Mouse (Mus musculus): ENCODE measurements around the gene Spata18. TPM values are rescaled to one million over a fixed set of nuclear protein-coding genes. Genes with fewer than 3 reads are reported as not detected.

The Spata18 gene
- polyA plus RNA-seq, 1 experiment from 2014 or later = 0.20 TPM

DNA sequence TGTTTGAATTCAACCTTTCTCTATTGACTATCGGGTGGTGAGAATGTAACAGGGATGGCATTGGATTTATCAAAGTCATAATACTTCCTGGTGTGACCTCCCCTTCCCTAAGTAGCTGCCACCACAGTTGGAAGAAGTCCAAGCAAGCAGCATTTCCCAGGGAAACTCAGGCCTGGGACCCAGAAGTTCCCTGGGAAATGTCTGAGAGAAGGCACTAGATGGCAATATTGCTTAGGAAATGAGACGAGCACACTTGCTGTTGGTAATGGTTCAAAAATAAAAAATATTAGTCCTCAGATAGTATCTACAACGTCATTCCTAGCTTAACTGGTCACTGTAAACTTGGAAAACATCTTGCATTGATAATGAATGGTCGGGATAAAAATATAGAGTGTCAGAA lies 35.0 kb downstream of the Spata18 start:
- ATAC-seq (ENCODE audit: low FRiP score, low TSS enrichment) = no peak
- H3K4me3 ChIP-seq (ENCODE audit: low read length) = no peak overlapping the region
- H3K4me2 ChIP-seq (replicated peaks; ENCODE audit: low read depth, low read length) = no peak overlapping the region
- H3K27me3 ChIP-seq (ENCODE audit: insufficient read depth, low read length) = no peaks in the 10 kb centered on the region
- no peak overlapping the region for H3K27ac ChIP-seq (ENCODE audit: low read length)
- H3K36me3 ChIP-seq (ENCODE audit: insufficient read depth, low read length) = no peaks in the 10 kb centered on the region
- WGBS = 20% methylated on average over 4 of the region's 4 CpGs
- no peaks in the 10 kb centered on the region for H3K9me3 ChIP-seq (ENCODE audit: low read length)
- H3K9ac ChIP-seq (replicated peaks; ENCODE audit: low read length) = no peak overlapping the region
- H3K4me1 ChIP-seq (ENCODE audit: insufficient read depth, low read length) = 0 out of 2 replicates have a peak, but pooled peaks cover 3% of the 10 kb centered on the region

GRCm38 (mm10) chr5:73688576-73688975 lies 37.4 kb downstream of the Spata18 start:
- no peak overlapping the region for H3K4me3 ChIP-seq (ENCODE audit: low read length)
- ATAC-seq (ENCODE audit: low FRiP score, low TSS enrichment) = no peak
- no peak overlapping the region for H3K4me2 ChIP-seq (replicated peaks; ENCODE audit: low read depth, low read length)
- no peaks in the 10 kb centered on the region for H3K27me3 ChIP-seq (ENCODE audit: insufficient read depth, low read length)
- 79% methylated on average over 1 of the region's 1 CpGs for WGBS
- H3K27ac ChIP-seq (ENCODE audit: low read length) = no peak overlapping the region
- H3K9ac ChIP-seq (replicated peaks; ENCODE audit: low read length) = no peak overlapping the region
- 0 out of 2 replicates have a peak, but pooled peaks cover 3% of the 10 kb centered on the region for H3K4me1 ChIP-seq (ENCODE audit: insufficient read depth, low read length)
- H3K9me3 ChIP-seq (ENCODE audit: low read length) = no peaks in the 10 kb centered on the region
- no peaks in the 10 kb centered on the region for H3K36me3 ChIP-seq (ENCODE audit: insufficient read depth, low read length)

DNA sequence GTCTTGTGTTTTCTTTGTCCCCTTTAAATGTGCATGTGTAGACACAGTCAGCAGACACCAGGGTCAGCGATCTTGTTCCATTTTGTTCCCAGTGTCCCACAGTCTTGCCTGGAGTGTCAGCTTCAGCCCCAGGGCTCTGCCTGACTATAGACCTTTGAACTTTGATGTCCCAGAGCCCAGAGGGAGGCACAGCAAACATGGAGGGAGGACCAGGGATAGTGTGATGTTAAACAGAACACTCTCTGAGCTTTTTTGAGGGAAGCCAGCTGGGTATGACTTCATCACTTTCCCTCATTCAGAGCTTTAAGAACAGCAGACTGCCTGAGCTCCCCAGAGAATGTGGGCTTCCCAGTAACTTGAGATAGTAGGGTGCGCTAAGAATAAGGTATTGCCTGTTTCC lies 39.0 kb downstream of the Spata18 start:
- no peak for ATAC-seq (ENCODE audit: low FRiP score, low TSS enrichment)
- no peak overlapping the region for H3K4me2 ChIP-seq (replicated peaks; ENCODE audit: low read depth, low read length)
- 63% methylated on average over 2 of the region's 2 CpGs for WGBS

DNA sequence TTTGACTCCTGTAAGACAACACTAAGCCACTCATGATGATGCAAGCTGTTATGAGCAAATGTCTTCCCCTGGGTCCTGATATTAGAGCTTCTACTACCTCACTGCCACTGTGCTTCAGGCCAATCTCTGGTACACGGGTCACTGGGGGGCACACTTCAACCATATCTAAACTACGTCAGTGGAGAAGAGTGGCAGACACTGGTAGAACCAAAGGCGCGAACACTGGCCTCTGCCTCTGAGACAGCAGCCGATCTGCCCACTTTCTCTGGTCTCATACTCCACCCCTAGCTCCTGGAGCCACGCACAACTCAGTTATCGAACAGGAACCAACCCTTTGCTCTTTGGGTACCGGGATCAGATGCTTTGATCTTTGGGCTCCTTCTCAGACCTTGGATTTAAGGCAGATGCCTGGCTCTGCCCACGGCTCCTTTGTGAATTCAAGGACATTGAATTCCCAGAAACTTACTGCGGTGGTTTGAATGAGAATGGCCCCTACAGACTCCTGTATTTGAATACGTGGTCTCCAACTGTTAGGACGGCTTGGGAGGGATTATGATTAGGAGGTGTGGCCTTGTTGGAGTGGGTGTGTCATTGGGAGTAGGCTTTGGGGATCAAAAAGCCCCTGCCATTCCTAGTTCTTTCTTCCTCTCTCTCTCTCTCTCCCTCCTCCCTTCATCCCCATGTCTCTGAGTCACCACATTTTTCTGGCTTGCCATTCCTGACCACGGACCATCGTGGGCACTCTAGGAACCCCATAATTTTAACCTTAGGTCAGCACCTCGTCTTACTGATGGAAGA lies 40.7 kb downstream of the Spata18 start:
- ATAC-seq (ENCODE audit: low FRiP score, low TSS enrichment) = no peak
- H3K27ac ChIP-seq (ENCODE audit: low read length) = no peak overlapping the region
- H3K27me3 ChIP-seq (ENCODE audit: insufficient read depth, low read length) = no peaks in the 10 kb centered on the region
- no peaks in the 10 kb centered on the region for H3K36me3 ChIP-seq (ENCODE audit: insufficient read depth, low read length)
- H3K9me3 ChIP-seq (ENCODE audit: low read length) = no peaks in the 10 kb centered on the region
- H3K9ac ChIP-seq (replicated peaks; ENCODE audit: low read length) = no peak overlapping the region
- WGBS = 51% methylated on average over 15 of the region's 15 CpGs
- H3K4me1 ChIP-seq (ENCODE audit: insufficient read depth, low read length) = 0 out of 2 replicates have a peak, but pooled peaks cover 3% of the 10 kb centered on the region
- no peak overlapping the region for H3K4me2 ChIP-seq (replicated peaks; ENCODE audit: low read depth, low read length)
- no peak overlapping the region for H3K4me3 ChIP-seq (ENCODE audit: low read length)

More for the DNA sequence above, 39.0 kb downstream of the Spata18 start:
- Histone ChIP-seq H3K4me1 (ENCODE audit: insufficient read depth, low read length) (0 out of 2 replicates have a peak, but pooled peaks cover 3% of the 10 kb centered on the region), H3K4me3 (ENCODE audit: low read length) (no peak overlapping the region), H3K9me3 (ENCODE audit: low read length) (no peaks in the 10 kb centered on the region), H3K27ac (ENCODE audit: low read length) (no peak overlapping the region), H3K9ac (replicated peaks; ENCODE audit: low read length) (no peak overlapping the region), H3K36me3 (ENCODE audit: insufficient read depth, low read length) (no peaks in the 10 kb centered on the region), H3K27me3 (ENCODE audit: insufficient read depth, low read length) (no peaks in the 10 kb centered on the region)

DNA sequence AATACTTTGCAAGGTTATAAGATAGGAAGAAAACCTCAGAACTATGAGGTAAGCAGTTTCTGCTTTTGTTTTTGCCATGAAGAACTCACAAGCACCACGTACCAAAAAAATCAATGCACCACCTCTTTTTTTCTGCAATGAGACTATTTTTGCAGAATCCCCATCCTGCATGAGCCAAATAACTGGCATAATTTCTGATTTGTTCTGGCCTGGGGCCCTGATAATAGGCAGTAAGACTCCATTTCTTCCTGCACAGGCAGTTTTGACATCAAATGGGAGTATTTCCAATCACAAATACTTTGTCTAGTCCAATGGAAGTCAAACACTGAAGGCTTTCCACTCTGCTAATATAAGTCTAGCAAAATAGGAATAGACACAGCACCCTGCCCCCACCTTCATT lies 42.6 kb downstream of the Spata18 start:
- H3K27ac ChIP-seq (ENCODE audit: low read length) = no peak overlapping the region
- H3K9me3 ChIP-seq (ENCODE audit: low read length) = no peaks in the 10 kb centered on the region
- no peak overlapping the region for H3K4me2 ChIP-seq (replicated peaks; ENCODE audit: low read depth, low read length)
- 92% methylated on average over 1 of the region's 1 CpGs for WGBS
- no peaks in the 10 kb centered on the region for H3K27me3 ChIP-seq (ENCODE audit: insufficient read depth, low read length)
- no peak overlapping the region for H3K4me3 ChIP-seq (ENCODE audit: low read length)
- no peak for ATAC-seq (ENCODE audit: low FRiP score, low TSS enrichment)
- 0 out of 2 replicates have a peak, but pooled peaks cover 3% of the 10 kb centered on the region for H3K4me1 ChIP-seq (ENCODE audit: insufficient read depth, low read length)
- no peaks in the 10 kb centered on the region for H3K36me3 ChIP-seq (ENCODE audit: insufficient read depth, low read length)
- no peak overlapping the region for H3K9ac ChIP-seq (replicated peaks; ENCODE audit: low read length)

GRCm38 (mm10) chr5:73694254-73695015 lies 43.3 kb downstream of the Spata18 start:
- no peak overlapping the region for H3K4me3 ChIP-seq (ENCODE audit: low read length)
- no peak overlapping the region for H3K4me2 ChIP-seq (replicated peaks; ENCODE audit: low read depth, low read length)
- no peak overlapping the region for H3K27ac ChIP-seq (ENCODE audit: low read length)
- H3K9me3 ChIP-seq (ENCODE audit: low read length) = no peaks in the 10 kb centered on the region
- H3K36me3 ChIP-seq (ENCODE audit: insufficient read depth, low read length) = no peaks in the 10 kb centered on the region
- H3K9ac ChIP-seq (replicated peaks; ENCODE audit: low read length) = no peak overlapping the region
- no peak for ATAC-seq (ENCODE audit: low FRiP score, low TSS enrichment)
- no peaks in the 10 kb centered on the region for H3K27me3 ChIP-seq (ENCODE audit: insufficient read depth, low read length)
- WGBS = 80% methylated on average over 4 of the region's 4 CpGs
- 0 out of 2 replicates have a peak, but pooled peaks cover 3% of the 10 kb centered on the region for H3K4me1 ChIP-seq (ENCODE audit: insufficient read depth, low read length)

DNA sequence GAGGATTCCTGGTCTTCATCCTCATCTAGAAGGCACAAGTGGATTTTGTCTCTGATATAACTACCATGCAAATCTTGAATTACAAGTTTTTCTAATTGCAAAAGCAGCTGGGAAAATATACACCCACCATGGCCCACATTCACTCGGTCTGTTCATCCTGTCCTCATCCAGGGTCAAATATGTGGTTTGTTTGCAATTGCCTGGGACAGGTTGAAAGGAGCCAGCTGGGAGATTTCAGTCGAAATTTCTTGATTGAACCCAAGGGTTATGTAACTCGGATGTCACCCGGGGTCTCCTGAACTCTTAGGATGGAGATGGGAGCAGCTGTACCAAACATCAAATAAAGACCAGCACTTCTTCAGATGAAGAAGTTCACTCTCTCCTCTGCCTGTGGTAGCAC lies 46.5 kb downstream of the Spata18 start:
- ATAC-seq (ENCODE audit: low FRiP score, low TSS enrichment) = no peak
- no peak overlapping the region for H3K9ac ChIP-seq (replicated peaks; ENCODE audit: low read length)
- no peak overlapping the region for H3K4me2 ChIP-seq (replicated peaks; ENCODE audit: low read depth, low read length)
- no peaks in the 10 kb centered on the region for H3K27me3 ChIP-seq (ENCODE audit: insufficient read depth, low read length)
- H3K4me3 ChIP-seq (ENCODE audit: low read length) = no peak overlapping the region
- no peaks in the 10 kb centered on the region for H3K9me3 ChIP-seq (ENCODE audit: low read length)
- WGBS = 40% methylated on average over 4 of the region's 4 CpGs
- no peaks in the 10 kb centered on the region for H3K36me3 ChIP-seq (ENCODE audit: insufficient read depth, low read length)
- peaks cover 12% of the 10 kb centered on the region for H3K4me1 ChIP-seq (ENCODE audit: insufficient read depth, low read length)
- H3K27ac ChIP-seq (ENCODE audit: low read length) = no peak overlapping the region

- 45% methylated on average over 17 of the region's 17 CpGs for WGBS
- no peak overlapping the region for H3K4me2 ChIP-seq (replicated peaks; ENCODE audit: low read depth, low read length)
Observed at GRCm38 (mm10) chr5:73701063-73701890, 50.1 kb downstream of the Spata18 start.

GRCm38 (mm10) chr5:73701946-73702710 lies 50.9 kb downstream of the Spata18 start:
- Histone ChIP-seq H3K9me3 (ENCODE audit: low read length) (no peaks in the 10 kb centered on the region), H3K27ac (ENCODE audit: low read length) (peak overlapping the region; percentile 36; the same call in 1 of the 2 replicates), H3K4me2 (replicated peaks; ENCODE audit: low read depth, low read length) (no peak overlapping the region), H3K4me3 (ENCODE audit: low read length) (no peak overlapping the region), H3K9ac (replicated peaks; ENCODE audit: low read length) (no peak overlapping the region), H3K4me1 (ENCODE audit: insufficient read depth, low read length) (peaks cover 12% of the 10 kb centered on the region), H3K27me3 (ENCODE audit: insufficient read depth, low read length) (no peaks in the 10 kb centered on the region), H3K36me3 (ENCODE audit: insufficient read depth, low read length) (no peaks in the 10 kb centered on the region)
- WGBS = 32% methylated on average over 12 of the region's 12 CpGs
- ATAC-seq (ENCODE audit: low FRiP score, low TSS enrichment) = peak; percentile 31; the same call in 1 of the 2 replicates

More at GRCm38 (mm10) chr5:73701063-73701890, 50.1 kb downstream of the Spata18 start:
- Histone ChIP-seq H3K4me3 (ENCODE audit: low read length) (no peak overlapping the region), H3K27ac (ENCODE audit: low read length) (peak overlapping the region; percentile 4), H3K9me3 (ENCODE audit: low read length) (no peaks in the 10 kb centered on the region), H3K36me3 (ENCODE audit: insufficient read depth, low read length) (no peaks in the 10 kb centered on the region), H3K9ac (replicated peaks; ENCODE audit: low read length) (no peak overlapping the region), H3K4me1 (ENCODE audit: insufficient read depth, low read length) (peaks cover 12% of the 10 kb centered on the region), H3K27me3 (ENCODE audit: insufficient read depth, low read length) (no peaks in the 10 kb centered on the region)
- ATAC-seq (ENCODE audit: low FRiP score, low TSS enrichment) = 0 out of 2 replicates have a peak, but pooled peaks have one; percentile 42

Measured in kidney, embryonic 16.5 days (tissue).